In genomic region chr9:14751503-14752000, GRCm38 (mm10) we compare ENCODE assay signal across 7 mouse cellular contexts. TPM values are rescaled to one million over a fixed set of nuclear protein-coding genes. Genes with fewer than 3 reads are reported as not detected.
DNase-seq lines count a peak whose midpoint lies in the region; ATAC-seq and TF ChIP-seq lines count a peak whose summit lies in the region.

No protein-coding gene starts in this region.

- no peak for TF ChIP-seq POLR2A in olfactory bulb, adult 2 months (IDR thresholded peaks at IDR 0.05; ENCODE audit: insufficient read depth, low read depth, low read length)

- H3K9me3 ChIP-seq in embryonic facial prominence, embryonic 14.5 days (ENCODE audit: control insufficient read depth, low read length): no peaks in the 10 kb centered on the region
- no peaks in the 10 kb centered on the region for H3K9me3 ChIP-seq in hindbrain, embryonic 15.5 days
- H3K9me3 ChIP-seq in liver, postnatal 0 days (ENCODE audit: low read length): no peaks in the 10 kb centered on the region

- peak overlapping the region; percentile 91 for H3K4me2 ChIP-seq in embryonic facial prominence, embryonic 14.5 days (ENCODE audit: low read depth, low read length)
- peak overlapping the region; percentile 98 for H3K4me2 ChIP-seq in hindbrain, embryonic 15.5 days
- peak overlapping the region; percentile 89 for H3K4me2 ChIP-seq in liver, postnatal 0 days (ENCODE audit: low read depth, low read length)

- no peaks in the 10 kb centered on the region; the same call in none of the 2 replicates for H3K4me1 ChIP-seq in embryonic facial prominence, embryonic 14.5 days (ENCODE audit: control insufficient read depth, insufficient read depth, low read length)
- peaks cover 17% of the 10 kb centered on the region for H3K4me1 ChIP-seq in hindbrain, embryonic 15.5 days (replicated peaks)
- peaks cover 10% of the 10 kb centered on the region for H3K4me1 ChIP-seq in liver, postnatal 0 days (ENCODE audit: insufficient read depth)
- H3K4me1 ChIP-seq in olfactory bulb, adult 2 months (ENCODE audit: control insufficient read depth, insufficient read depth, low read length): peaks cover 14% of the 10 kb centered on the region

- H3K36me3 ChIP-seq in embryonic facial prominence, embryonic 14.5 days (ENCODE audit: control insufficient read depth, insufficient read depth, low read length): no peaks in the 10 kb centered on the region
- no peaks in the 10 kb centered on the region for H3K36me3 ChIP-seq in hindbrain, embryonic 15.5 days
- H3K36me3 ChIP-seq in liver, postnatal 0 days (replicated peaks; ENCODE audit: insufficient read depth, low read length): no peaks in the 10 kb centered on the region

- WGBS in embryonic facial prominence, embryonic 14.5 days: 1% methylated on average over 28 of the region's 50 CpGs
- under 1% methylated on average over 47 of the region's 50 CpGs for WGBS in hindbrain, embryonic 15.5 days
- WGBS in liver, postnatal 0 days (ENCODE audit: insufficient replicate concordance): under 1% methylated on average over 50 of the region's 50 CpGs
- WGBS in olfactory bulb, adult 2 months: 1% methylated on average over 50 of the region's 50 CpGs

- TF ChIP-seq CTCF in liver, postnatal 0 days (IDR thresholded peaks at IDR 0.05; ENCODE audit: low read depth): no peak
- TF ChIP-seq CTCF in olfactory bulb, adult 2 months (IDR thresholded peaks at IDR 0.05; ENCODE audit: insufficient read depth, low read depth, low read length): no peak

- H3K9ac ChIP-seq in embryonic facial prominence, embryonic 14.5 days (ENCODE audit: low read depth, low read length): peak overlapping the region; percentile 73
- H3K9ac ChIP-seq in hindbrain, embryonic 15.5 days: peak overlapping the region; percentile 61
- peak overlapping the region; percentile 63 for H3K9ac ChIP-seq in liver, postnatal 0 days (replicated peaks)

- no peak overlapping the region for H3K27ac ChIP-seq in embryonic facial prominence, embryonic 14.5 days (replicated peaks; ENCODE audit: low read depth, low read length)
- no peak overlapping the region for H3K27ac ChIP-seq in hindbrain, embryonic 15.5 days (replicated peaks)
- no peak overlapping the region for H3K27ac ChIP-seq in liver, postnatal 0 days (ENCODE audit: low read depth)
- no peak overlapping the region for H3K27ac ChIP-seq in olfactory bulb, adult 2 months (ENCODE audit: insufficient read depth, low read depth, low read length)

- peak; percentile 55 for ATAC-seq in embryonic facial prominence, embryonic 14.5 days (ENCODE audit: low read depth)
- ATAC-seq in hindbrain, embryonic 15.5 days (ENCODE audit: low FRiP score, low read depth): peak; percentile 86
- peak; percentile 48 for ATAC-seq in liver, postnatal 0 days

- H3K4me3 ChIP-seq in embryonic facial prominence, embryonic 14.5 days (ENCODE audit: low read depth, low read length): peak overlapping the region; percentile 57
- H3K4me3 ChIP-seq in hindbrain, embryonic 15.5 days: peak overlapping the region; percentile 58
- H3K4me3 ChIP-seq in liver, postnatal 0 days (ENCODE audit: low read depth, low read length): peak overlapping the region; percentile 55
- peak overlapping the region; percentile 40 for H3K4me3 ChIP-seq in olfactory bulb, adult 2 months (ENCODE audit: insufficient read depth, low read depth, low read length)

- TF ChIP-seq EP300 in liver, postnatal 0 days (IDR thresholded peaks at IDR 0.05; ENCODE audit: low read depth): no peak

- DNase-seq in urinary bladder, adult 2 months (ENCODE audit: low spot score): peak; percentile 34
- DNase-seq in urinary bladder, postnatal 10 days (ENCODE audit: low spot score): no peak
- DNase-seq in embryonic facial prominence, embryonic 14.5 days (ENCODE audit: low spot score): peak; percentile 29
- peak; percentile 24 for DNase-seq in liver, postnatal 0 days
- no peak for DNase-seq in layer of hippocampus, adult 11-12 months (ENCODE audit: low spot score)

- H3K27me3 ChIP-seq in embryonic facial prominence, embryonic 14.5 days (replicated peaks; ENCODE audit: control insufficient read depth, insufficient read depth, low read length): peaks cover 6% of the 10 kb centered on the region; the same call in 1 of the 2 replicates
- peaks cover 13% of the 10 kb centered on the region for H3K27me3 ChIP-seq in hindbrain, embryonic 15.5 days
- H3K27me3 ChIP-seq in liver, postnatal 0 days (ENCODE audit: insufficient read depth, low read length): 0 out of 2 replicates have a peak, but pooled peaks cover 8% of the 10 kb centered on the region

RNA-seq across cellular contexts. Expression of gene Fut4, which starts 0.6 kb away (rescaled TPM):
- 5.1 and 5.2 TPM in 2 replicates for polyA plus RNA-seq in urinary bladder, adult 2 months (2012; rRNA removed)
- polyA plus RNA-seq in embryonic facial prominence, embryonic 14.5 days (2014; fragmentation: Nextera tagmentation; extraction: Ambion mirVana): 1.9 and 2.1 TPM in 2 replicates
- 1.8 TPM in 2 replicates for polyA plus RNA-seq in hindbrain, embryonic 15.5 days (2015; fragmentation: Nextera tagmentation; extraction: Ambion mirVana)
- 0.32 and 0.49 TPM in 2 replicates for polyA plus RNA-seq in liver, postnatal 0 days (2015; fragmentation: Nextera tagmentation; extraction: Ambion mirVana)
- not detected in 2 replicates for polyA plus RNA-seq in olfactory bulb, adult 2 months (2012; ENCODE audit: insufficient read depth, insufficient read length, low replicate concordance, missing spikeins)

RNA-seq across cellular contexts. Expression of gene Piwil4, which starts 11.0 kb away (rescaled TPM):
- 0.62 and 0.67 TPM in 2 replicates for polyA plus RNA-seq in urinary bladder, adult 2 months (2012; rRNA removed)
- 0.21 and 0.47 TPM in 2 replicates for polyA plus RNA-seq in embryonic facial prominence, embryonic 14.5 days (2014; fragmentation: Nextera tagmentation; extraction: Ambion mirVana)
- 0.41 and 0.43 TPM in 2 replicates for polyA plus RNA-seq in hindbrain, embryonic 15.5 days (2015; fragmentation: Nextera tagmentation; extraction: Ambion mirVana)
- polyA plus RNA-seq in liver, postnatal 0 days (2015; fragmentation: Nextera tagmentation; extraction: Ambion mirVana): 0.06 and 0.09 TPM in 2 replicates
- polyA plus RNA-seq in olfactory bulb, adult 2 months (2012; ENCODE audit: insufficient read depth, insufficient read length, low replicate concordance, missing spikeins): not detected in 2 replicates

RNA-seq across cellular contexts. Expression of gene 1700012B09Rik, which starts 19.3 kb away (rescaled TPM):
- not detected in 2 replicates for polyA plus RNA-seq in urinary bladder, adult 2 months (2012; rRNA removed)
- 0.64 and 5.8 TPM in 2 replicates for polyA plus RNA-seq in embryonic facial prominence, embryonic 14.5 days (2014; fragmentation: Nextera tagmentation; extraction: Ambion mirVana)
- polyA plus RNA-seq in hindbrain, embryonic 15.5 days (2015; fragmentation: Nextera tagmentation; extraction: Ambion mirVana): 2.7 and 4.2 TPM in 2 replicates
- polyA plus RNA-seq in liver, postnatal 0 days (2015; fragmentation: Nextera tagmentation; extraction: Ambion mirVana): not detected in 2 replicates
- polyA plus RNA-seq in olfactory bulb, adult 2 months (2012; ENCODE audit: insufficient read depth, insufficient read length, low replicate concordance, missing spikeins): not detected in 2 replicates

RNA-seq across cellular contexts. Expression of gene Mre11a, which starts 32.9 kb away (rescaled TPM):
- 8.6 and 9.3 TPM in 2 replicates for polyA plus RNA-seq in urinary bladder, adult 2 months (2012; rRNA removed)
- 19.9 and 20.8 TPM in 2 replicates for polyA plus RNA-seq in embryonic facial prominence, embryonic 14.5 days (2014; fragmentation: Nextera tagmentation; extraction: Ambion mirVana)
- 11.5 and 12.5 TPM in 2 replicates for polyA plus RNA-seq in hindbrain, embryonic 15.5 days (2015; fragmentation: Nextera tagmentation; extraction: Ambion mirVana)
- polyA plus RNA-seq in liver, postnatal 0 days (2015; fragmentation: Nextera tagmentation; extraction: Ambion mirVana): 5.7 and 6.8 TPM in 2 replicates
- not detected in 2 replicates for polyA plus RNA-seq in olfactory bulb, adult 2 months (2012; ENCODE audit: insufficient read depth, insufficient read length, low replicate concordance, missing spikeins)

RNA-seq across cellular contexts. Expression of gene Ankrd49, which starts 33.1 kb away (rescaled TPM):
- polyA plus RNA-seq in urinary bladder, adult 2 months (2012; rRNA removed): 18.0 and 18.9 TPM in 2 replicates
- polyA plus RNA-seq in embryonic facial prominence, embryonic 14.5 days (2014; fragmentation: Nextera tagmentation; extraction: Ambion mirVana): 42.3 and 45.9 TPM in 2 replicates
- polyA plus RNA-seq in hindbrain, embryonic 15.5 days (2015; fragmentation: Nextera tagmentation; extraction: Ambion mirVana): 25.6 and 26.8 TPM in 2 replicates
- polyA plus RNA-seq in liver, postnatal 0 days (2015; fragmentation: Nextera tagmentation; extraction: Ambion mirVana): 21.2 and 23.4 TPM in 2 replicates
- not detected in 2 replicates for polyA plus RNA-seq in olfactory bulb, adult 2 months (2012; ENCODE audit: insufficient read depth, insufficient read length, low replicate concordance, missing spikeins)

Comparison
In these comparisons a context has a peak if more than half of its experiments do, and no peak if none do; other contexts are left out.
1. DNase-seq: peak in urinary bladder, adult 2 months (single experiment), embryonic facial prominence, embryonic 14.5 days (single experiment) and liver, postnatal 0 days (single experiment); none in urinary bladder, postnatal 10 days (single experiment) and layer of hippocampus, adult 11-12 months (single experiment).
2. Peak in every context shown above with its lines, with median percentiles within 50 percentile points of each other: ATAC-seq, H3K4me2 ChIP-seq, H3K4me3 ChIP-seq and H3K9ac ChIP-seq.